Mouse (Mus musculus) testis, adult 2 months (tissue): ENCODE measurements around the gene Ptrh1.

Experiments
- CTCF ChIP-seq: fragments of 200-500 bp; IDR thresholded peaks from 2 replicates; pipeline ENCODE4 v1.5.1; 2012; ENCODE audit warnings: low read depth, mild to moderate bottlenecking, inconsistent platforms, low read length, moderate library complexity; ENCODE audit not compliant: control insufficient read depth, insufficient read depth, insufficient replicate concordance
- POLR2A ChIP-seq: fragments of 200-500 bp; IDR thresholded peaks from 2 replicates; pipeline ENCODE4 v1.6.1; 2012; ENCODE audit warnings: low read depth, mild to moderate bottlenecking, inconsistent platforms, low read length, moderate library complexity; ENCODE audit not compliant: control insufficient read depth

- TF ChIP-seq CTCF, result no peak
- no peak for TF ChIP-seq POLR2A
Observed at GRCm38 (mm10) chr2:32759001-32759400, 16.6 kb upstream of the Ptrh1 start.
